Mouse (Mus musculus) hindbrain, embryonic 13.5 days (tissue): ENCODE results near the gene Sacm1l. TPM values are rescaled to one million over a fixed set of nuclear protein-coding genes. Genes with fewer than 3 reads are reported as not detected.

Experiments
- ATAC-seq: fragments of 200-750 bp; cut with Nextera tagmentation; 2 replicates; pipeline ENCODE4 v1.8.0; 2017; ENCODE audit warnings: moderate TSS enrichment; ENCODE audit not compliant: low FRiP score
- H3K27ac ChIP-seq: fragments of 300-500 bp; sonication (generic); 2 replicates; pipeline ENCODE4 v1.5.1; 2015; ENCODE audit warnings: inconsistent platforms, mild to moderate bottlenecking, moderate library complexity
- H3K27me3 ChIP-seq: fragments of 300-500 bp; sonication (generic); 2 replicates; pipeline ENCODE4 v1.6.1; 2015; ENCODE audit warnings: mild to moderate bottlenecking, inconsistent platforms
- H3K36me3 ChIP-seq: fragments of 300-500 bp; sonication (generic); 2 replicates; pipeline ENCODE4 v1.6.1; 2015; ENCODE audit warnings: mild to moderate bottlenecking, inconsistent platforms
- H3K4me1 ChIP-seq: fragments of 300-500 bp; sonication (generic); replicated peaks from 2 replicates; pipeline ENCODE4 v1.6.1; 2015; ENCODE audit warnings: inconsistent platforms
- H3K4me2 ChIP-seq: fragments of 300-500 bp; sonication (generic); 2 replicates; pipeline ENCODE4 v1.6.1; 2015; ENCODE audit warnings: inconsistent platforms, mild to moderate bottlenecking, moderate library complexity
- H3K4me3 ChIP-seq: fragments of 300-500 bp; sonication (generic); 2 replicates; pipeline ENCODE4 v1.5.1; 2015; ENCODE audit warnings: mild to moderate bottlenecking, inconsistent platforms
- H3K9ac ChIP-seq: fragments of 300-500 bp; sonication (generic); 2 replicates; pipeline ENCODE4 v1.6.1; 2015; ENCODE audit warnings: mild to moderate bottlenecking, inconsistent platforms
- H3K9me3 ChIP-seq: fragments of 300-500 bp; sonication (generic); 2 replicates; pipeline ENCODE4 v1.6.1; 2016; ENCODE audit warnings: inconsistent platforms
- WGBS: fragments of 180-500 bp; shearing (Covaris S2); methylation state at CpG from one replicate; pipeline ENCODE4 v1.1.7; 2015; 5-methylcytosine and 5-hydroxymethylcytosine counted together
- polyA plus RNA-seq: library from polyadenylated mRNA; unstranded; fragments of >200 nt; fragmentation: Nextera tagmentation; extraction: Ambion mirVana; gene quantifications from 2 replicates; pipeline ENCODE4 v1.2.1, GENCODE M21; 2015

The Sacm1l gene
- polyA plus RNA-seq, 1 experiment from 2014 or later: 50.4 TPM

DNA sequence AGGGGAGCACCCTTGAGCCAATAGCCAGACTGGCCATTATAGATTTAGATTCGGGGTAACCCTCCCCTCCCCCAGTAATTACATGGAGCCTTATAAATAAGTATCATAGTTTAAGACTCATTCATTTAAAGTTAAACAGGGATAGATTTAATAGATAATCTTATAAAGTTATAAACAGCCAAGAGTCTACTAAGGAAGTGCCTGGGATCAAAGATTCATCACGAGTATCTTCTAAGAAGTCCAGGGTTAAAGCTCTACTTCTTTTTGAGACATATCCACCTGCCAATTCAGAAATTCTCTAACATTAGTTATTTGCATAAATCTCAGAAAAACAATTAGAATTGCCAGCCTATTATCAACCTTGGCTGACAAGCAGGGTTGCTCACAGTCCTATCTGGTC lies 95.2 kb downstream of the Sacm1l start:
- Histone ChIP-seq H3K4me2 (no peak overlapping the region), H3K27me3 (no peaks in the 10 kb centered on the region), H3K4me3 (no peak overlapping the region), H3K9me3 (no peaks in the 10 kb centered on the region), H3K4me1 (no peaks in the 10 kb centered on the region), H3K27ac (no peak overlapping the region), H3K36me3 (no peaks in the 10 kb centered on the region), H3K9ac (no peak overlapping the region)
- WGBS: 89% methylated on average over 2 of the region's 2 CpGs
- ATAC-seq: no peak

DNA sequence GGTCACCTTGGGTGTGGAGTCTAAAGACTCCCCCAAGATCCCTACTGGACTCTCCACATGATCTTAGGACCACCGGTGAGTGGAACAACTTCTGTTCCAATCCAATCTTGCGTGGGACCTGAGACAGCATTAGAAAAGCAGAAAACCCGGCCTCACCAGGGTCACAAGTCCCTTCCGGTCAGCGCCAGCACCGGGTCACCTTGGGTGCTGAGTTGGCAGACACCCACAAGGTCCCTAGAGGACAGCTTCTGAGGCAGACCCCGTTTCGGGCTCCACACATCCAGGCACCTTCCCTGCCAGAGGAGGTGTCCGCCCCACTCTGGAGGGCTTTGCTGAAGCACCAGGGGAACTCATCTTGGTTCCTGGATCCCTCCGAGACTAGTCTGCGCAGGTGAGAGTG lies 96.3 kb downstream of the Sacm1l start:
- Histone ChIP-seq H3K4me1 (no peaks in the 10 kb centered on the region), H3K27me3 (no peaks in the 10 kb centered on the region), H3K4me2 (no peak overlapping the region), H3K4me3 (no peak overlapping the region), H3K9ac (no peak overlapping the region), H3K9me3 (no peaks in the 10 kb centered on the region), H3K27ac (no peak overlapping the region), H3K36me3 (no peaks in the 10 kb centered on the region)
- no peak for ATAC-seq
- WGBS: 93% methylated on average over 11 of the region's 11 CpGs

DNA sequence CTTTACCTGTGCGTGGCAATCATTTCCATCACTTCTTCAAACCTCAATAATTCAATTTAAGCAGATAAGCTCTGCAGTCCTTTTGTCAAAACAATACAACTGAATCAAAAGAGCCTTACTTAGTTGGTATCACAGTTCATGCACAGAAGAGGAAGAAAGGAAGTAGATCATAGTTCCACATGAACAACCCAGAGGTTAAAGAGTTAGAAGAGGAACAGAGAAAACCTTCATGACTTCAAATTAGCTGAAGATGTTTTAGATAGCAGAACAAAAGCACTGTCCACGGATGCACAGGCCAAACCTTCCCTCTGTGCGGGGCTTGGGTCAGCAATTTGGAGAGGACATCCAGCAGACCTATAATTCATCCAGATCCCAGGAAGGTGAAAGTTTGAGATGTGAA lies 102.1 kb downstream of the Sacm1l start:
- no peak overlapping the region for H3K27ac ChIP-seq
- no peak overlapping the region for H3K9ac ChIP-seq
- H3K9me3 ChIP-seq: no peaks in the 10 kb centered on the region
- no peaks in the 10 kb centered on the region for H3K27me3 ChIP-seq
- no peak overlapping the region for H3K4me2 ChIP-seq
- WGBS: 86% methylated on average over 3 of the region's 3 CpGs
- no peaks in the 10 kb centered on the region for H3K4me1 ChIP-seq
- no peak for ATAC-seq
- no peak overlapping the region for H3K4me3 ChIP-seq
- no peaks in the 10 kb centered on the region for H3K36me3 ChIP-seq

DNA sequence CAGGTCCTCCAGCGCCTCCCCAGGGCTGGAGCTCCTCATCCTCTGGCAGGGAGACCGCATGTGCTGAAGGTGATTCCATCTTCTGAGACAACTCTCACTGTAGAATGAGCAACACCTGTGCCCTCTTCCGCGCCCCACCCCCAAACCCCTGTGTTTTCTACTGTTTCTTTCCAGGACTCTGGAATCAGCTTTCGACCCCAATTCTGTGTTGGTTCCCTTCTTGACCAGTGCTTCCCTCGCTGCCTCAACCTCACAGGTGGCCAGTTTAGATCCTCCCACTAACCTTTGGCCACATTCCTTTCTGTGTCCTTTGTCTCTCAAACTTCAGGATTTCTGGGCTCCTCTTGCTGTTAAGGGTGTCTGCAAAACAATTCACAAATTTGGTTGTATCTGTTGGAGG lies 102.7 kb downstream of the Sacm1l start, which contains the start of gene Slc6a20b:
Gene Slc6a20b, minus strand, starts transcription at position 285 of the 400 bp plus-strand sequence.
- H3K27ac ChIP-seq: no peak within 1 kb of the TSS
- H3K4me2 ChIP-seq: no peak within 1 kb of the TSS
- H3K27me3 ChIP-seq: no peaks in the 10 kb centered on the region
- H3K36me3 ChIP-seq: no peaks in the 10 kb centered on the region
- no peak within 1 kb of the TSS for H3K9ac ChIP-seq
- 88% methylated on average over 6 of the region's 6 CpGs for WGBS
- no peak within 1 kb of the TSS for H3K4me3 ChIP-seq
- no peaks in the 10 kb centered on the region for H3K9me3 ChIP-seq
- ATAC-seq: no peak
- no peaks in the 10 kb centered on the region for H3K4me1 ChIP-seq

DNA sequence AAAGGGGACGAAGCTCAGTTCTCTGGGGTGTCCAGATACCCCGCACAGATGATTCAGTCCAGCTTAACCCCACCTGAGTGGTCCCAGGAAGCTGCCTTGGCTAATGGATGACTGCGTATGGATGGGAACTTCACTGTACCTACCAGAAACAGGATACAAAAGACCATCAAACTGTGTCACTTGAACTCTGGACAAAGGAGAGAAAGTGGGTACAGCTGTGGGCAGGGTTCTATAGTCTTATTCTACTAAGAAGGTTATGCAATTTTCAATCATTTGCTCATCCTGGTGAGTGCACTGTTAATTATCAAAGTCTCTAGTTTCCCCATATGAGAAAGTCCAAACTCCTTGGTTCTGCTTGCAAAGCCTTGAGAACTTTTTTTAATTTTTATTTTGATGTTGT lies 103.4 kb downstream of the Sacm1l start:
- Histone ChIP-seq H3K9ac (no peak overlapping the region), H3K36me3 (no peaks in the 10 kb centered on the region), H3K4me3 (no peak overlapping the region), H3K27me3 (no peaks in the 10 kb centered on the region), H3K4me1 (no peaks in the 10 kb centered on the region), H3K9me3 (no peaks in the 10 kb centered on the region), H3K27ac (no peak overlapping the region), H3K4me2 (no peak overlapping the region)
- 94% methylated on average over 3 of the region's 3 CpGs for WGBS
- ATAC-seq: no peak

DNA sequence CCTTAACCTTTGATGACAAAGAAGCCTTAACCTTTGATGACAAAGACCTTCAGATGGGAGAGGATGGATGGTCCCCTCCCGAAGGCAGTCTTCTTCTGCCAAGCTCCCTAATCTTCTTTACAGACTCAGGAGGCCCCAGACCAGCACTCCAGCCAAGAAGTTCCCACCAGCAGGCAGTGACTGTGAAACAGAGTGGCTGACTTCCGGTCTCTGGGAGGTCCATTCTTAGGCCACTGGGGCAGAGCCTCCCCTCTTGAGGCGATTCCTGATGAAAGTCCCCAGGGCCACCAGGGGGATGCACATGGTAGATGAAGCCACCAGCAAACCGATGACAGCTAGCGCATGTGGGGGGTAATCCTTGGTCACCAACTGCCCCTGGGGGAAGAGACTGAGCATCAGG lies 107.2 kb downstream of the Sacm1l start:
- WGBS: 69% methylated on average over 5 of the region's 5 CpGs
- H3K4me3 ChIP-seq: no peak overlapping the region

DNA sequence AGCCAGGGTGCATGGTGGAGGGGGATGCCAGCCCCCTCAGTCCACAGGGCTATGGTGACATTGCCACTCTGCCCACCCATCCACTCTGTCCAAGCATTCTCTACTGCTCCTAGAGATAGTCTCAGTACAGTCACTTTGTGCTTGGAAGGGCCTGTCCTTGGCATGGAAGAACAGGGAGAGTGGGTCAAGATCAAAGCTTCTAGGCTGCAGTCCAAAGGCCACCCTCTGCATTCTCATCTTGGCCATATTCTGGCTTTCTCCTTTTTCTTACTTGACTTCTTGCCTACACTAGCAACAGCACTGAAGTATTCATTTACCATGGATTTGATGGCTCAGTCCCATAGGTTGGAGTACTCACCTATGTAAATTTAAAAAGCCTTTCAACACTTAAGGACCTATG lies 108.7 kb downstream of the Sacm1l start:
- no peak overlapping the region for H3K9ac ChIP-seq
- no peak overlapping the region for H3K27ac ChIP-seq
- no peaks in the 10 kb centered on the region for H3K4me1 ChIP-seq
- ATAC-seq: no peak
- H3K4me2 ChIP-seq: no peak overlapping the region
- no peak overlapping the region for H3K4me3 ChIP-seq
- no peaks in the 10 kb centered on the region for H3K36me3 ChIP-seq
- no peaks in the 10 kb centered on the region for H3K9me3 ChIP-seq
- H3K27me3 ChIP-seq: no peaks in the 10 kb centered on the region

More for the DNA sequence above, 107.2 kb downstream of the Sacm1l start:
- Histone ChIP-seq H3K9me3 (no peaks in the 10 kb centered on the region), H3K27ac (no peak overlapping the region), H3K4me2 (no peak overlapping the region), H3K9ac (no peak overlapping the region), H3K36me3 (no peaks in the 10 kb centered on the region), H3K4me1 (no peaks in the 10 kb centered on the region), H3K27me3 (no peaks in the 10 kb centered on the region)
- ATAC-seq: no peak

DNA sequence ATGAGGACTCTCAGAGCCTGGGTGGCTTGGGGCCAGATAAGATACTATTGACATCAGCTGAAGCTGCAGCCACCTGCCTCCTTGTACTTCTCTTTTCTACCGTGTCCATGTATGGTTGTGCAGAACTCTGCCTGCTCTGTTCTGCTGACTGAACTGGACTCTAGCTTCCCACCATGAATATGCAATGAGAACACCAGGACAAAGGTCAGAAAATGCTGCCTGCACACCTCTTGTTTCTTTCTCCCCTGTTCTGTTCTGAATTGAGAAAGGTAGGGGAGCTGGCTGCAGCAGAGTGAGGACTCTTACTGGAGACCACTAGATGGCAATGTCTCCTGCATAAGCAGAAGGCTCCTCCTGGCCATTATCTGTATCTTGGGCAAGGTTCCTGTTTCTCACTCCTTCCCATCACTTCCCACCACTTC lies 109.1 kb downstream of the Sacm1l start:
- WGBS: 87% methylated on average over 1 of the region's 1 CpGs
- no peak overlapping the region for H3K27ac ChIP-seq
- H3K9ac ChIP-seq: no peak overlapping the region
- no peak overlapping the region for H3K4me2 ChIP-seq
- no peaks in the 10 kb centered on the region for H3K36me3 ChIP-seq
- ATAC-seq: no peak
- H3K9me3 ChIP-seq: no peaks in the 10 kb centered on the region
- H3K4me3 ChIP-seq: no peak overlapping the region
- no peaks in the 10 kb centered on the region for H3K27me3 ChIP-seq
- no peaks in the 10 kb centered on the region for H3K4me1 ChIP-seq

DNA sequence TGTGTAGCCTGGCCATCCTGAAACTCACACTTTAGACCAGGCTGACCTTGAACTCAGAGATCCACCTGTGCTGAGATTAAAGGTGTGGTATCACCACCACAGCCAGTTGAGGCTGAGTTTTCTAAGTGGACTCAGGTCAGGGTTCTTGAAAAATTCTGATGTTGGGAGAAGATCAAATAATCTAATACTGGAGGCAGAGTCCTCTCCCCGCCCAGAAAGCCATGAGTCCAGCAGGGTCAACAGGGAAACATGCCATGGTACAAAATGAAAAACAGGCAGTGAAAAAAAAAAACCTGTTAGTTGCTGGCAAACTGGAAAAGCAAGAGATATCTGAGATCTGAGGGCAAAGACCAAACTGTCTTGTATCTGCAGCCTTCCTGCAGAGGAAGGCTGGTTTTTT lies 110.5 kb downstream of the Sacm1l start:
- 87% methylated on average over 1 of the region's 1 CpGs for WGBS
- Histone ChIP-seq H3K27ac (no peak overlapping the region), H3K4me2 (no peak overlapping the region), H3K27me3 (no peaks in the 10 kb centered on the region), H3K4me1 (no peaks in the 10 kb centered on the region), H3K9ac (no peak overlapping the region), H3K36me3 (no peaks in the 10 kb centered on the region), H3K9me3 (no peaks in the 10 kb centered on the region), H3K4me3 (no peak overlapping the region)
- ATAC-seq: no peak

Other genes starting within 250 kb of the Sacm1l start
- gene Lars2, start 162.8 kb upstream of the Sacm1l start, polyA plus RNA-seq: 924 and 941 TPM in 2 replicates
- 17.3 and 18.1 TPM in 2 replicates for gene Limd1, start 51.1 kb upstream of the Sacm1l start, polyA plus RNA-seq
- 0.34 and 0.41 TPM in 2 replicates for gene Slc6a20b, start 102.8 kb downstream of the Sacm1l start, polyA plus RNA-seq
- 0.23 and 0.48 TPM in 2 replicates for gene Ccr9, start 148.7 kb downstream of the Sacm1l start, polyA plus RNA-seq
- gene Slc6a20a, start 149.1 kb downstream of the Sacm1l start, polyA plus RNA-seq: 5.6 and 6.3 TPM in 2 replicates
- 57.2 and 60.3 TPM in 2 replicates for gene Lztfl1, start 187.9 kb downstream of the Sacm1l start, polyA plus RNA-seq